Mouse (Mus musculus) ES-Bruce4 (cell line): ENCODE results near the gene Nfkbie.

Experiments
- CTCF ChIP-seq: IDR thresholded peaks from one replicate; pipeline ENCODE4 v1.8.1; 2011; ENCODE audit warnings: low read depth, low read length
- EP300 ChIP-seq: IDR thresholded peaks from 2 replicates; pipeline ENCODE4 v1.6.1; 2011; ENCODE audit warnings: low read depth, low read length; ENCODE audit not compliant: insufficient read depth
- POLR2A ChIP-seq: IDR thresholded peaks from one replicate; pipeline ENCODE4 v1.8.1; 2011; ENCODE audit warnings: low read length; ENCODE audit not compliant: insufficient read depth

DNA sequence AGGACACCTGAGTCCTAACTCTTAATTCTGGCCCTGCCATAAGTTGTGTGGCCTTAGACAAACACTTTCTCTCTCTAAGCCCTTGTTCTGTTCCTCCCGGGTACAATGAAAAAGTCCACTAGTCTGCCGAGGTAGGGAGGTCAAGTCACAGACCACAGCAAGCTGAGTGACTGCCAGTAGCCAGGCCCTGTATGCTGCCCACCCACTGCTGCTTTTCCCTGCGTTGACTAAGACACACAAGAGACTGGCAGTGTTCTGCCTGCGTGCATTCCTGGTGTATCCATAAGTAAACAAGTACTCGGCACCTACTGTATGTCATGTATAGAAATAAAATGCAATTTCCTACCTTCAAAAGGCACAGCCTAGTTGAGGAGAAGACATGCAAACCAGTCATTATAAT, 5.2 kb upstream of the Nfkbie start:
- TF ChIP-seq POLR2A: no peak
- no peak for TF ChIP-seq CTCF
- TF ChIP-seq EP300: no peak
